Mouse (Mus musculus) hindbrain, postnatal 0 days (tissue): ENCODE measurements at regions not wholly inside any gene's neighbourhood (a gene's known extent, or its start where the extent isn't known, plus 50 kb on each side); places are given as distances from the start of the nearest gene placed in this dataset.
A peak's percentile ranks its signal among the peaks of the same experiment; 100 is the strongest.

ENCODE experiments used
- ATAC-seq: fragments of 200-750 bp; cut with Nextera tagmentation; 2 replicates; pipeline ENCODE4 v1.8.0; 2017; ENCODE audit warnings: mild to moderate bottlenecking, moderate TSS enrichment, moderate library complexity
- DNase-seq: peaks from one replicate; pipeline ENCODE4 v3.0.0-alpha.2; 2015; ENCODE audit warnings: low spot score
- H3K27ac ChIP-seq: fragments of 300-500 bp; sonication (generic); 2 replicates; pipeline ENCODE4 v1.5.1; 2014; ENCODE audit warnings: mild to moderate bottlenecking
- H3K27me3 ChIP-seq: fragments of 300-500 bp; sonication (generic); 2 replicates; pipeline ENCODE4 v1.6.1; 2014; ENCODE audit warnings: low read length, mixed read lengths; ENCODE audit not compliant: insufficient read depth
- H3K36me3 ChIP-seq: fragments of 300-500 bp; sonication (generic); 2 replicates; pipeline ENCODE4 v1.6.1; 2014; ENCODE audit warnings: low read length, mixed read lengths; ENCODE audit not compliant: insufficient read depth
- H3K4me1 ChIP-seq: fragments of 300-500 bp; sonication (generic); 2 replicates; pipeline ENCODE4 v1.6.1; 2014; ENCODE audit warnings: antibody characterized with exemption, low read length, mixed read lengths; ENCODE audit not compliant: insufficient read depth
- H3K4me2 ChIP-seq: fragments of 300-500 bp; sonication (generic); 2 replicates; pipeline ENCODE4 v1.6.1; 2014; ENCODE audit warnings: low read depth, mild to moderate bottlenecking, low read length, moderate library complexity, mixed read lengths
- H3K4me3 ChIP-seq: fragments of 300-500 bp; sonication (generic); 2 replicates; pipeline ENCODE4 v1.5.1; 2014; ENCODE audit warnings: low read length
- H3K9ac ChIP-seq: fragments of 300-500 bp; sonication (generic); replicated peaks from 2 replicates; pipeline ENCODE4 v1.6.1; 2014; ENCODE audit warnings: mild to moderate bottlenecking, low read length, moderate library complexity, mixed read lengths
- H3K9me3 ChIP-seq: fragments of 300-500 bp; sonication (generic); 2 replicates; pipeline ENCODE4 v1.6.1; 2016; ENCODE audit warnings: low read length, mixed read lengths
- CTCF ChIP-seq: IDR thresholded peaks from 2 replicates; pipeline ENCODE4 v1.5.1; 2016; ENCODE audit warnings: antibody characterized with exemption, control low read depth, low read depth
- WGBS: fragments of 180-500 bp; shearing (Covaris S2); extraction: QIAGEN DNeasy Blood & Tissue Kit; methylation state at CpG from one replicate; pipeline ENCODE4 v1.1.7; 2014; 5-methylcytosine and 5-hydroxymethylcytosine counted together

DNA sequence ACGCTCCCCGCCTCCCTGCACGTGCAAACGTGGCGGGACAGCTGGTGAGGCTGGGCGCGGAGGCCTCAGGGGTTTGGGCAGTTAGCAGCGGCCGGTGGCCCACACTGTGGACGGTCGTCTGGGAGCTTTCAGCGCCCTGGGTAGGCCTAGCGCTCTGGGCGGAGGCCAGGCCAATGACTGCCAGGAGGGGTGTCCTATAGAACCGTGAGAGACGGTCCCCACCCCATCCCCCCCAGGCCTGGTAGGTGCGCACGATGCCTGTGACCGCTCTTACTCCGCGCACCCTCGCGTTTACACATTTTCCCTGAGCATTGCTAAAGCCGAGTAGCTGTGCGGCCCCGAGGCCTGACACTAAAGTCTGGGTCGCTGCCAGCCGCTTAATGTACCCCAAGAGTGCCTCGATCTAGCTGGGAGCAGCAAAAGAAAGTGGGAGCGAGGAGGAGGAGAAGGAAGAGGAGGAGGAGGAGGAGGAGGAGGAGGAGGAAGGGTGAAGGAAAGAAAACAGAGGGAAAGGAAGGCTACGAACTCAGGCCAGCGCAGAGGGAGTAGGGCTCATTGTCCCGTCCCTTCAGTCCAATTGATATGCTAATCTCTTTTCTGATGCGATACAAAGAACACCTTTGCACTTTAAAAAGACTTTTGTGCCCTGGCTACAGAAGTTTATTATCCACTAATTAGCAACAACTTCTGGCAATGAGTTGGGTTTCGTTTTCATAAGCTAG is 161.3 kb upstream of the Cypt12 start:
- DNase-seq (peak; percentile 63), ATAC-seq (peak; percentile 74)
- WGBS, result 4% methylated on average over 35 of the region's 35 CpGs

DNA sequence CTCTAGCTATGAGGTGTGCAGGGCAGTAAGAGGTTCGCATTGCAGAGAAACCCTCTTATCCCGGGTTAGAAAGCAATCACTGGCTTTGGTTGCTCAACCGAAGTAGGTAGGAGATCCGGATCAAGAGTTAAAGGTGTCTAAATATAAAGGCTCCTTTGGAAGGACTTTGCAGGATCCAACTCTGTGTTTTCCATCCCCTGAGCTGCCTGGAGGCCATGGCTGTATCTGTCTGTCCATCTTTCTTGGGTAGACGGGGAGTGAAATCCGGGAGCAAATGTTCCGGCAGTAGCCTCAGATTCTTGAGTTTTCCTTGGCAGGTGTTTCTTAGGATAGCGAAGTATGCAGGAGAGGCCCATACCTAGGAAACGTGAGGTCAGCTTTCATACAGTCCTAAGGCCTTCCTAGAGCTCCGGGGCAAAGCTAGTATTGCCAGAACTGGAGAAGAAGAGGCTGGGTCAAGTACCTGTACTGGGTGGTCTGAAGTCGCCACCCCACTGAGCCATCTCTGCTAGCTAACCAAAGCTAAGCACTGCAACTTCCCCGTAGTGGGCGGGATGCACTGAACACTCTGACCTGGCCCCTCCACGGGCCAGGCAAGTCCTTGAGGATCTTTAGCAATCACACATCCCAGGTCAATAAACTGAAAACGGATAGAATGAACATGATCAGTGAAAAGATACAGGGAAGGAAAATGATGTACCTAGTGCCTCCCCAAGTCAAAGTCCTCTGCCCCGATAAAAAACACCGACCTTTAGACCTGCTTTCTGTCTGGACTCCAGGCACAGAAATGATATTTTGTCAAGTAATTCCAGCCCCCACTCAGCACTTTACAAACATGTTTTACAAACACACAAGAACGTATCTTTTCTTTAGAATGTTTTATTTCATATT is 160.5 kb upstream of the Cypt12 start:
- no peaks in the 10 kb centered on the region for H3K36me3 ChIP-seq
- ATAC-seq (no peak), DNase-seq (no peak)
- WGBS, result 27% methylated on average over 18 of the region's 18 CpGs
- no peaks in the 10 kb centered on the region for H3K27me3 ChIP-seq
- peak overlapping the region; percentile 64 for H3K4me3 ChIP-seq
- no peak for TF ChIP-seq CTCF
- peak overlapping the region; percentile 92 for H3K4me2 ChIP-seq
- H3K9ac ChIP-seq, result peak overlapping the region; percentile 92
- H3K4me1 ChIP-seq, result peaks cover 7% of the 10 kb centered on the region
- H3K9me3 ChIP-seq, result no peaks in the 10 kb centered on the region
- H3K27ac ChIP-seq, result peak overlapping the region; percentile 98

More for the DNA sequence above, 161.3 kb upstream of the Cypt12 start:
- Histone ChIP-seq H3K9me3 (no peaks in the 10 kb centered on the region), H3K4me3 (peak overlapping the region; percentile 44), H3K27ac (peak overlapping the region; percentile 98), H3K27me3 (no peaks in the 10 kb centered on the region), H3K4me1 (peaks cover 7% of the 10 kb centered on the region), H3K4me2 (peak overlapping the region; percentile 92), H3K36me3 (no peaks in the 10 kb centered on the region), H3K9ac (peak overlapping the region; percentile 92)
- TF ChIP-seq CTCF, result no peak

DNA sequence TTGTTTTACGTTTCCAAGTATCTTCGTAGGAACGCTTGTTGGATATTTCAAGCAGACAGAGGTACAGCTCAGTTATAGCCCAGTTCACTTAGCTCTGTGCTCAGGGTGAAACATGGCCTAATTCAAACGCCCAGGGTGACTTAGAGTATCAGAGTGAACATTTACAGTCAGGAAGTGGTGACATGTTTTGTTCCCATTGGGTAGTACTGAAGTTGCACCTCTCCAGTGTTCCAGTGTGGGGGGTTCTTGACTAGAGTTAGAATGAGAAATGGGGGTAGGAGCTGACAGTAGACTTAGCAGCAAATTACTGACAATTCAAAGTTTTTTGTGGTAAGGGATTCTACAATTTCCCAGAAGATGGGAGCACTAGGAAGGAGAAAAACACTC is 159.9 kb upstream of the Cypt12 start:
- DNase-seq (no peak), ATAC-seq (no peak)
- Histone ChIP-seq H3K4me2 (peak overlapping the region; percentile 92), H3K9ac (peak overlapping the region; percentile 92), H3K27ac (peak overlapping the region; percentile 98), H3K4me1 (peaks cover 7% of the 10 kb centered on the region), H3K27me3 (no peaks in the 10 kb centered on the region), H3K4me3 (peak overlapping the region; percentile 64; the same call in 1 of the 2 replicates), H3K9me3 (no peaks in the 10 kb centered on the region), H3K36me3 (no peaks in the 10 kb centered on the region)
- no peak for TF ChIP-seq CTCF
- WGBS, result 46% methylated on average over 4 of the region's 4 CpGs

DNA sequence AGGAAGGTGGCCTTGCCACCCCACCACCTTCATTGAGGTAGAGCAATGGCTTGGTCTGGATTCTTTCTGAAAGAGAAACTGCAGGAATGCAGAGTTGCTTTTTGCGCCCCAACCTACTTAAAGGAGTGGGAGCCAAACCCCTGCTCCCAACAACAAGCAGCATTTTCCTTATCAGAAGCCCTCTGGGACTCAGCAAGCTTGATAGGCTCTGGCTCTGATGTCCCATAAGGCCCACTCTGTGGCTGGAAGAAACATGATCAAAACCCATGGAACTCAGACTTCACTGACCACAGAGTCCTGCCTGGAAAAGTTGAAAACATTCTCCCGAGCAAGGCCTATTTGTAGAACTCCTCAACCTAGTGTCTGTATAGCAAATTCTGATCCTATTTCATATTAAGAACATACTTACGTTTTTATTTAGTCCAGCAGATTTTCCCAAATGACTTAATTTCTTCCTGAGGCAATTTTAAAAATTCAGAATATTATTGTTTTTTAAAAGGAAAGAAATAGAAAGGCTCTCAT is 159.4 kb upstream of the Cypt12 start:
- no peak for ATAC-seq
- peak overlapping the region; percentile 92 for H3K9ac ChIP-seq
- H3K4me2 ChIP-seq, result peak overlapping the region; percentile 92
- H3K36me3 ChIP-seq, result no peaks in the 10 kb centered on the region
- 48% methylated on average over 3 of the region's 3 CpGs for WGBS
- H3K4me1 ChIP-seq, result peaks cover 7% of the 10 kb centered on the region
- no peaks in the 10 kb centered on the region for H3K9me3 ChIP-seq
- no peaks in the 10 kb centered on the region for H3K27me3 ChIP-seq
- no peak for DNase-seq
- no peak for TF ChIP-seq CTCF
- H3K27ac ChIP-seq, result peak overlapping the region; percentile 98
- H3K4me3 ChIP-seq, result peak overlapping the region; percentile 64

DNA sequence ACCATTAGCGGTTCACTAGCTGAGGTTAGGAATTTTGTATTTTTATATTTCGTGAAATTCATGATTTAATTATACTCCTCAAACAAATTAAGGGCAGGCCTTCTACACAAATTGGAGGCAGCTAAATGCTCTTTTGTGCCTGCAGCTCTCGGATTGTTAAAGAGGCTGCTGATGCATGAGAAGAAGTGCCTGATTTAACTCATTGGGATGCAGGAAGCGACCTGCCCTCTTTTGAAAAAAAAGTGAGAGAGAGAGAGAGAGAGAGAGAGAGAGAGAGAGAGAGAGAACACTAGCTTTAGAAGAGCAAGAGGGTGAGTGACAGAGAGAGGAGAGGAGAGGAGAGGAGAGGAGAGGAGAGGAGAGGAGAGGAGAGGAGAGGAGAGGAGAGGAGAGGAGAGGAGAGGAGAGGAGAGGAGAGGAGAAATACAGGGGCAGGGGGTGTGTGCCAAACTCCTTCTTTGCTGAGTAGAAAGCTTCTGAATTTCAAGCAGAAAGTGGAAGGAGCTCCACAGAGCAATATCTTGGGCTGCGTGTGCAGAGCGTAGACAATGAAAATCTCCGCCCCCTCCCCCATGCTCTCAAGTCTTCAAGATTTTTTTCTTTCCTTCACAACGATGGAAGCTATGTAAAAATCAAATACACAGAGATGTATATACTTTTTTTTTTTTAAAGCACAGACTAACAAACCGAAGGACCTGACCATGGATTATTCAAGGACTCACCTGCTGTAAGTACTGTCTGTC is 158.6 kb upstream of the Cypt12 start:
- ATAC-seq (peak; percentile 25; the same call in 1 of the 2 replicates), DNase-seq (peak; percentile 78)
- no peak for TF ChIP-seq CTCF
- Histone ChIP-seq H3K4me2 (peak overlapping the region; percentile 92), H3K36me3 (no peaks in the 10 kb centered on the region), H3K9ac (peak overlapping the region; percentile 92), H3K27me3 (no peaks in the 10 kb centered on the region), H3K4me1 (peaks cover 7% of the 10 kb centered on the region), H3K4me3 (peak overlapping the region; percentile 64), H3K9me3 (no peaks in the 10 kb centered on the region), H3K27ac (peak overlapping the region; percentile 98)
- WGBS, result 6% methylated on average over 9 of the region's 9 CpGs

DNA sequence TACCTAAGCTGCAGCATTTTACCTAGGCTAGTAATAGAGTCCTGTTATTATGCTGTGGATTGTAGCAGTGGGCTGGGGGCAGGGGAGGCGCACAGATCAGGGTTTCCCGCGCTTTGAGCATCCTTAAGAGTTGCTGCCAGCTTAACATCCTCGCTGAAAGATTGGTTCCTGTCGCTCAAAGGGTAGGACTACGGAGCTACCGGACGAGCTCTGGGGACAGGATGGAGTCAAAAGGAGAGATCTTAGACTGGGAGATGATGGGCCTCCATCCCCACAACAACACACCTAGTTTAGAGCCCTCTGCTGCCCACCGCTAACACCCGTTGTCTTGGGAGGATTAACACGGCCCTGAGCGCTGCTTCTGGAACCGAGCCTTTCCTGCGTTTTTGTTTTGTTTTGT is 157.9 kb upstream of the Cypt12 start:
- DNase-seq (peak; percentile 64), ATAC-seq (no peak)
- TF ChIP-seq CTCF, result no peak; the same call in 1 of the 2 replicates
- no peaks in the 10 kb centered on the region for H3K27me3 ChIP-seq
- peak overlapping the region; percentile 92 for H3K4me2 ChIP-seq
- peak overlapping the region; percentile 98 for H3K27ac ChIP-seq
- no peaks in the 10 kb centered on the region for H3K36me3 ChIP-seq
- H3K4me3 ChIP-seq, result peak overlapping the region; percentile 64
- H3K9ac ChIP-seq, result peak overlapping the region; percentile 92
- 2% methylated on average over 14 of the region's 14 CpGs for WGBS
- no peaks in the 10 kb centered on the region for H3K9me3 ChIP-seq
- peaks cover 7% of the 10 kb centered on the region for H3K4me1 ChIP-seq
